In genomic region chr4:40703710-40704275, GRCm38 (mm10) we compare ENCODE assay signal across 8 mouse cellular contexts. TPM values are rescaled to one million over a fixed set of nuclear protein-coding genes. Genes with fewer than 3 reads are reported as not detected.
DNase-seq lines count a peak whose midpoint lies in the region; ATAC-seq lines count a peak whose summit lies in the region.

No protein-coding gene starts in this region.

- 11% methylated on average over 9 of the region's 9 CpGs for WGBS in intestine, embryonic 16.5 days
- 25% methylated on average over 9 of the region's 9 CpGs for WGBS in neural tube, embryonic 13.5 days

- no peaks in the 10 kb centered on the region for H3K9me3 ChIP-seq in intestine, embryonic 16.5 days (ENCODE audit: control insufficient read depth, low read length)
- no peaks in the 10 kb centered on the region for H3K9me3 ChIP-seq in neural tube, embryonic 13.5 days

- peak overlapping the region; percentile 72 for H3K4me2 ChIP-seq in intestine, embryonic 16.5 days (ENCODE audit: low read depth, low read length)
- peak overlapping the region; percentile 84 for H3K4me2 ChIP-seq in neural tube, embryonic 13.5 days

- no peaks in the 10 kb centered on the region for H3K36me3 ChIP-seq in intestine, embryonic 16.5 days (ENCODE audit: control insufficient read depth, insufficient read depth, low read length)
- H3K36me3 ChIP-seq in neural tube, embryonic 13.5 days, result no peaks in the 10 kb centered on the region

- peak overlapping the region; percentile 98 for H3K27ac ChIP-seq in intestine, embryonic 16.5 days (ENCODE audit: low read length)
- peak overlapping the region; percentile 97 for H3K27ac ChIP-seq in neural tube, embryonic 13.5 days (replicated peaks)

- no peak for ATAC-seq in intestine, embryonic 16.5 days
- ATAC-seq in neural tube, embryonic 13.5 days (ENCODE audit: low read depth), result no peak

- no peaks in the 10 kb centered on the region for H3K27me3 ChIP-seq in intestine, embryonic 16.5 days (replicated peaks; ENCODE audit: control insufficient read depth, insufficient read depth, low read length)
- no peaks in the 10 kb centered on the region for H3K27me3 ChIP-seq in neural tube, embryonic 13.5 days

- H3K9ac ChIP-seq in intestine, embryonic 16.5 days (ENCODE audit: low read depth, low read length), result peak overlapping the region; percentile 72
- H3K9ac ChIP-seq in neural tube, embryonic 13.5 days, result peak overlapping the region; percentile 77

- DNase-seq in cerebellum, adult 11 months, result peak; percentile 21
- DNase-seq in cerebellum, postnatal 4 days (ENCODE audit: low spot score in 2 of 2), result no peak
- peak; percentile 17 for DNase-seq in urinary bladder, postnatal 14 days (ENCODE audit: low spot score)
- DNase-seq in urinary bladder, postnatal 4 days (ENCODE audit: low spot score in 2 of 2), result no peak
- no peak for DNase-seq in frontal cortex, postnatal 14 days (ENCODE audit: low spot score in 2 of 2)
- no peak for DNase-seq in gastrocnemius, postnatal 25 days

- H3K4me1 ChIP-seq in intestine, embryonic 16.5 days (ENCODE audit: control insufficient read depth, insufficient read depth, low read length), result peaks cover 25% of the 10 kb centered on the region
- peaks cover 33% of the 10 kb centered on the region for H3K4me1 ChIP-seq in neural tube, embryonic 13.5 days (replicated peaks)

- H3K4me3 ChIP-seq in intestine, embryonic 16.5 days (ENCODE audit: low read length), result peak overlapping the region; percentile 60
- peak overlapping the region; percentile 56 for H3K4me3 ChIP-seq in neural tube, embryonic 13.5 days

RNA-seq across cellular contexts. Expression of gene Aptx, which starts 0.8 kb away (rescaled TPM):
- polyA plus RNA-seq in intestine, embryonic 16.5 days (2015; fragmentation: Nextera tagmentation; extraction: Ambion mirVana), result 21.7 and 22.3 TPM in 2 replicates
- 55.4 and 56.2 TPM in 2 replicates for polyA plus RNA-seq in neural tube, embryonic 13.5 days (2015; fragmentation: Nextera tagmentation; extraction: Ambion mirVana)
- total RNA-seq in gastrocnemius, postnatal 25 days (2021), result 10 to 100 TPM; 13.5 to 14.5 TPM

RNA-seq across cellular contexts. Expression of gene Dnaja1, which starts 18.2 kb away (rescaled TPM):
- polyA plus RNA-seq in intestine, embryonic 16.5 days (2015; fragmentation: Nextera tagmentation; extraction: Ambion mirVana), result 295 and 316 TPM in 2 replicates
- 784 and 823 TPM in 2 replicates for polyA plus RNA-seq in neural tube, embryonic 13.5 days (2015; fragmentation: Nextera tagmentation; extraction: Ambion mirVana)
- total RNA-seq in gastrocnemius, postnatal 25 days (2021), result 10 to 100 TPM; 44.5 to 50.1 TPM

RNA-seq across cellular contexts. Expression of gene Smu1, which starts 53.9 kb away (rescaled TPM):
- 136 and 145 TPM in 2 replicates for polyA plus RNA-seq in intestine, embryonic 16.5 days (2015; fragmentation: Nextera tagmentation; extraction: Ambion mirVana)
- polyA plus RNA-seq in neural tube, embryonic 13.5 days (2015; fragmentation: Nextera tagmentation; extraction: Ambion mirVana), result 129 and 131 TPM in 2 replicates
- total RNA-seq in gastrocnemius, postnatal 25 days (2021), result 10 to 100 TPM; 25.3 to 26.2 TPM

Comparison
In these comparisons a context has a peak if more than half of its experiments do, and no peak if none do; other contexts are left out.
1. DNase-seq: peak in cerebellum, adult 11 months (single experiment) and urinary bladder, postnatal 14 days (single experiment); none in cerebellum, postnatal 4 days (0 of 2), urinary bladder, postnatal 4 days (0 of 2), frontal cortex, postnatal 14 days (0 of 2) and gastrocnemius, postnatal 25 days (single experiment).